Mouse (Mus musculus) olfactory bulb, adult 2 months (tissue): ENCODE measurements around the gene Kif5a.

Source experiments
- CTCF ChIP-seq: fragments of 200-500 bp; IDR thresholded peaks from 2 replicates; pipeline ENCODE4 v1.5.1; 2012; ENCODE audit warnings: low read depth, mild to moderate bottlenecking, low read length, moderate library complexity; ENCODE audit not compliant: insufficient read depth
- POLR2A ChIP-seq: fragments of 200-500 bp; IDR thresholded peaks from 2 replicates; pipeline ENCODE4 v1.6.1; 2012; ENCODE audit warnings: mild to moderate bottlenecking, low read depth, low read length, moderate library complexity; ENCODE audit not compliant: insufficient read depth

GRCm38 (mm10) chr10:127196392-127196791 lies 66.8 kb downstream of the Kif5a start:
- TF ChIP-seq CTCF: no peak
- no peak for TF ChIP-seq POLR2A
